Mouse (Mus musculus): ENCODE measurements around the gene Naif1. TPM values are rescaled to one million over a fixed set of nuclear protein-coding genes. Genes with fewer than 3 reads are reported as not detected.

Gene Naif1
- polyA plus RNA-seq, 1 experiment: 4.4 TPM

- Histone ChIP-seq H3K27ac (ENCODE audit: insufficient read depth, low read depth, low read length) (peak within 1 kb of the TSS; percentile 98), H3K36me3 (ENCODE audit: control insufficient read depth, insufficient read depth, low read length) (peaks cover 8% of the 10 kb centered on the region), H3K27me3 (ENCODE audit: control insufficient read depth, insufficient read depth, low read length) (no peaks in the 10 kb centered on the region), H3K4me1 (ENCODE audit: control insufficient read depth, insufficient read depth, insufficient read length, low read length) (peaks cover 14% of the 10 kb centered on the region), H3K4me3 (ENCODE audit: low read depth, low read length) (peak within 1 kb of the TSS; percentile 77)
- under 1% methylated on average over 101 of the region's 103 CpGs for WGBS
- TF ChIP-seq POLR2A (IDR thresholded peaks at IDR 0.05; ENCODE audit: low read depth, low read length) (peak; percentile 79; the same call in 1 of the 2 replicates), CTCF (IDR thresholded peaks at IDR 0.05; ENCODE audit: extremely low read depth, insufficient read length, insufficient replicate concordance, low read depth, low read length) (no peak)
Observed at GRCm38 (mm10) chr2:32450881-32451844, 906 bp downstream of the Naif1 start, which contains the start of gene Slc25a25. TSS of gene Slc25a25 (minus strand) at chr2:32451445.

- no peaks in the 10 kb centered on the region for H3K27me3 ChIP-seq (ENCODE audit: control insufficient read depth, insufficient read depth, low read length)
- 0 out of 2 replicates have a peak, but pooled peaks have one; percentile 24 for TF ChIP-seq POLR2A (IDR thresholded peaks at IDR 0.05; ENCODE audit: low read depth, low read length)
- TF ChIP-seq CTCF (IDR thresholded peaks at IDR 0.05; ENCODE audit: extremely low read depth, insufficient read length, insufficient replicate concordance, low read depth, low read length): no peak
- under 1% methylated on average over 25 of the region's 25 CpGs for WGBS
- H3K36me3 ChIP-seq (ENCODE audit: control insufficient read depth, insufficient read depth, low read length): peaks cover 8% of the 10 kb centered on the region
- H3K4me1 ChIP-seq (ENCODE audit: control insufficient read depth, insufficient read depth, insufficient read length, low read length): peaks cover 12% of the 10 kb centered on the region
- H3K27ac ChIP-seq (ENCODE audit: insufficient read depth, low read depth, low read length): peak overlapping the region; percentile 98
- H3K4me3 ChIP-seq (ENCODE audit: low read depth, low read length): peak overlapping the region; percentile 50
Observed at GRCm38 (mm10) chr2:32451870-32452372, 1.7 kb downstream of the Naif1 start.

- H3K4me3 ChIP-seq (ENCODE audit: low read depth, low read length): peak overlapping the region; percentile 50
- WGBS: 89% methylated on average over 16 of the region's 16 CpGs
- H3K4me1 ChIP-seq (ENCODE audit: control insufficient read depth, insufficient read depth, insufficient read length, low read length): peaks cover 10% of the 10 kb centered on the region
- peak overlapping the region; percentile 48 for H3K27ac ChIP-seq (ENCODE audit: insufficient read depth, low read depth, low read length)
- TF ChIP-seq CTCF (IDR thresholded peaks at IDR 0.05; ENCODE audit: extremely low read depth, insufficient read length, insufficient replicate concordance, low read depth, low read length) (no peak), POLR2A (IDR thresholded peaks at IDR 0.05; ENCODE audit: low read depth, low read length) (no peak)
- H3K36me3 ChIP-seq (ENCODE audit: control insufficient read depth, insufficient read depth, low read length): peaks cover 7% of the 10 kb centered on the region; the same call in 1 of the 2 replicates
- H3K27me3 ChIP-seq (ENCODE audit: control insufficient read depth, insufficient read depth, low read length): no peaks in the 10 kb centered on the region
Observed at GRCm38 (mm10) chr2:32452441-32452971, 2.2 kb downstream of the Naif1 start.

GRCm38 (mm10) chr2:32453641-32454303, 3.5 kb downstream of the Naif1 start:
- no peak for TF ChIP-seq CTCF (IDR thresholded peaks at IDR 0.05; ENCODE audit: extremely low read depth, insufficient read length, insufficient replicate concordance, low read depth, low read length)
- TF ChIP-seq POLR2A (IDR thresholded peaks at IDR 0.05; ENCODE audit: low read depth, low read length): no peak
- Histone ChIP-seq H3K27ac (ENCODE audit: insufficient read depth, low read depth, low read length) (no peak overlapping the region), H3K27me3 (ENCODE audit: control insufficient read depth, insufficient read depth, low read length) (no peaks in the 10 kb centered on the region), H3K4me1 (ENCODE audit: control insufficient read depth, insufficient read depth, insufficient read length, low read length) (peaks cover 8% of the 10 kb centered on the region), H3K4me3 (ENCODE audit: low read depth, low read length) (no peak overlapping the region), H3K36me3 (ENCODE audit: control insufficient read depth, insufficient read depth, low read length) (peaks cover 7% of the 10 kb centered on the region; the same call in 1 of the 2 replicates)
- WGBS: 66% methylated on average over 5 of the region's 5 CpGs

- Histone ChIP-seq H3K4me1 (ENCODE audit: control insufficient read depth, insufficient read depth, insufficient read length, low read length) (peaks cover 8% of the 10 kb centered on the region), H3K4me3 (ENCODE audit: low read depth, low read length) (no peak overlapping the region), H3K27me3 (ENCODE audit: control insufficient read depth, insufficient read depth, low read length) (no peaks in the 10 kb centered on the region), H3K36me3 (ENCODE audit: control insufficient read depth, insufficient read depth, low read length) (peaks cover 7% of the 10 kb centered on the region; the same call in 1 of the 2 replicates), H3K27ac (ENCODE audit: insufficient read depth, low read depth, low read length) (no peak overlapping the region)
- TF ChIP-seq CTCF (IDR thresholded peaks at IDR 0.05; ENCODE audit: extremely low read depth, insufficient read length, insufficient replicate concordance, low read depth, low read length) (no peak), POLR2A (IDR thresholded peaks at IDR 0.05; ENCODE audit: low read depth, low read length) (no peak)
- WGBS: 93% methylated on average over 10 of the region's 10 CpGs
Observed at GRCm38 (mm10) chr2:32454633-32455032, 4.4 kb downstream of the Naif1 start.

- TF ChIP-seq CTCF (IDR thresholded peaks at IDR 0.05; ENCODE audit: extremely low read depth, insufficient read length, insufficient replicate concordance, low read depth, low read length) (no peak), POLR2A (IDR thresholded peaks at IDR 0.05; ENCODE audit: low read depth, low read length) (no peak)
- no peak overlapping the region for H3K27ac ChIP-seq (ENCODE audit: insufficient read depth, low read depth, low read length)
- H3K4me3 ChIP-seq (ENCODE audit: low read depth, low read length): no peak overlapping the region
- H3K27me3 ChIP-seq (ENCODE audit: control insufficient read depth, insufficient read depth, low read length): no peaks in the 10 kb centered on the region
- WGBS: 94% methylated on average over 8 of the region's 8 CpGs
- peaks cover 8% of the 10 kb centered on the region for H3K4me1 ChIP-seq (ENCODE audit: control insufficient read depth, insufficient read depth, insufficient read length, low read length)
- H3K36me3 ChIP-seq (ENCODE audit: control insufficient read depth, insufficient read depth, low read length): peaks cover 7% of the 10 kb centered on the region; the same call in 1 of the 2 replicates
Observed at GRCm38 (mm10) chr2:32455101-32455500, 4.8 kb downstream of the Naif1 start.

All from small intestine, adult 2 months (tissue).